Mouse (Mus musculus) forebrain, embryonic 16.5 days (tissue): Measurements from ENCODE around the gene Unc50. TPM values are rescaled to one million over a fixed set of nuclear protein-coding genes. Genes with fewer than 3 reads are reported as not detected.

Experiments used
- polyA plus RNA-seq: library from polyadenylated mRNA; unstranded; fragments of >200 nt; fragmentation: Nextera tagmentation; extraction: Ambion mirVana; gene quantifications from 2 replicates; pipeline ENCODE4 v1.2.1, GENCODE M21; 2015

Unc50 gene
- polyA plus RNA-seq, 1 experiment from 2014 or later: 121 TPM

Other genes starting within 250 kb of the Unc50 start
- gene Cnga3, start 215.7 kb upstream of the Unc50 start, polyA plus RNA-seq: 0.06 and 0.23 TPM in 2 replicates
- gene Inpp4a, start 130.3 kb upstream of the Unc50 start, polyA plus RNA-seq: 57.5 and 65.2 TPM in 2 replicates
- 60.6 and 64.1 TPM in 2 replicates for gene Coa5, start within 50 bp of the Unc50 start, polyA plus RNA-seq
- gene Mgat4a, start 110.9 kb downstream of the Unc50 start, polyA plus RNA-seq: 5.8 and 9.3 TPM in 2 replicates